Mouse (Mus musculus) midbrain, embryonic 16.5 days (tissue): ENCODE results near the gene En2. TPM values are rescaled to one million over a fixed set of nuclear protein-coding genes. Genes with fewer than 3 reads are reported as not detected.
A peak's percentile ranks its signal among the peaks of the same experiment; 100 is the strongest.

Source experiments
- ATAC-seq: fragments of 200-750 bp; cut with Nextera tagmentation; 2 replicates; pipeline ENCODE4 v1.8.0; 2017; ENCODE audit warnings: moderate TSS enrichment
- H3K27ac ChIP-seq: fragments of 300-500 bp; sonication (generic); 2 replicates; pipeline ENCODE4 v1.5.1; 2014; ENCODE audit warnings: mild to moderate bottlenecking, low read length, mixed read lengths
- H3K27me3 ChIP-seq: fragments of 300-500 bp; sonication (generic); 2 replicates; pipeline ENCODE4 v1.6.1; 2014; ENCODE audit warnings: low read depth, low read length, mixed read lengths; ENCODE audit not compliant: control insufficient read depth, insufficient read depth
- H3K36me3 ChIP-seq: fragments of 300-500 bp; sonication (generic); 2 replicates; pipeline ENCODE4 v1.6.1; 2014; ENCODE audit warnings: mild to moderate bottlenecking, low read length, moderate library complexity, mixed read lengths; ENCODE audit not compliant: control insufficient read depth, insufficient read depth
- H3K4me1 ChIP-seq: fragments of 300-500 bp; sonication (generic); 2 replicates; pipeline ENCODE4 v1.6.1; 2014; ENCODE audit warnings: mild to moderate bottlenecking, low read length, mixed read lengths; ENCODE audit not compliant: control insufficient read depth, insufficient read depth
- H3K4me2 ChIP-seq: fragments of 300-500 bp; sonication (generic); 2 replicates; pipeline ENCODE4 v1.6.1; 2014; ENCODE audit warnings: mild to moderate bottlenecking, low read length, mixed read lengths
- H3K4me3 ChIP-seq: fragments of 300-500 bp; sonication (generic); 2 replicates; pipeline ENCODE4 v1.5.1; 2014; ENCODE audit warnings: low read depth, mild to moderate bottlenecking, low read length, moderate library complexity, mixed read lengths
- H3K9ac ChIP-seq: fragments of 300-500 bp; sonication (generic); 2 replicates; pipeline ENCODE4 v1.6.1; 2014; ENCODE audit warnings: low read depth, low read length, mixed read lengths
- H3K9me3 ChIP-seq: fragments of 300-500 bp; sonication (generic); replicated peaks from 2 replicates; pipeline ENCODE4 v1.6.1; 2014; ENCODE audit warnings: mild to moderate bottlenecking, low read length, mixed read lengths; ENCODE audit not compliant: control insufficient read depth, poor library complexity, severe bottlenecking
- WGBS: fragments of 180-500 bp; shearing (Covaris S2); extraction: QIAGEN DNeasy Blood & Tissue Kit; methylation state at CpG from one replicate; pipeline ENCODE4 v1.1.7; 2014; 5-methylcytosine and 5-hydroxymethylcytosine counted together
- polyA plus RNA-seq: library from polyadenylated mRNA; unstranded; fragments of >200 nt; fragmentation: Nextera tagmentation; extraction: Ambion mirVana; gene quantifications from 2 replicates; pipeline ENCODE4 v1.2.1, GENCODE M21; 2015

The En2 gene
- polyA plus RNA-seq, 1 experiment from 2014 or later, result 0.55 TPM

GRCm38 (mm10) chr5:28124321-28125230 is 40.9 kb upstream of the En2 start:
- Histone ChIP-seq H3K36me3 (no peaks in the 10 kb centered on the region), H3K27me3 (peaks cover 53% of the 10 kb centered on the region), H3K4me1 (peaks cover 19% of the 10 kb centered on the region), H3K9me3 (no peaks in the 10 kb centered on the region), H3K27ac (peak overlapping the region; percentile 79), H3K4me2 (peak overlapping the region; percentile 43), H3K9ac (peak overlapping the region; percentile 27), H3K4me3 (peak overlapping the region; percentile 4)
- peak; percentile 66 for ATAC-seq
- 5% methylated on average over 28 of the region's 28 CpGs for WGBS

- Histone ChIP-seq H3K4me3 (no peak overlapping the region), H3K4me2 (no peak overlapping the region), H3K36me3 (no peaks in the 10 kb centered on the region), H3K9me3 (no peaks in the 10 kb centered on the region), H3K27me3 (peaks cover 32% of the 10 kb centered on the region), H3K9ac (no peak overlapping the region), H3K4me1 (peaks cover 9% of the 10 kb centered on the region; the same call in 1 of the 2 replicates), H3K27ac (no peak overlapping the region)
- no peak for ATAC-seq
- WGBS, result 40% methylated on average over 1 of the region's 1 CpGs
Measured at GRCm38 (mm10) chr5:28128851-28129250, 36.6 kb upstream of the En2 start.

GRCm38 (mm10) chr5:28132231-28132630 is 33.3 kb upstream of the En2 start:
- Histone ChIP-seq H3K36me3 (no peaks in the 10 kb centered on the region), H3K4me2 (no peak overlapping the region), H3K4me1 (peaks cover 6% of the 10 kb centered on the region), H3K4me3 (no peak overlapping the region), H3K9ac (no peak overlapping the region), H3K27ac (no peak overlapping the region), H3K9me3 (no peaks in the 10 kb centered on the region), H3K27me3 (peaks cover 6% of the 10 kb centered on the region)
- no peak for ATAC-seq
- WGBS, result 83% methylated on average over 5 of the region's 5 CpGs

- peak; percentile 84 for ATAC-seq
- no peak overlapping the region for H3K27ac ChIP-seq
- WGBS, result 15% methylated on average over 2 of the region's 2 CpGs
- no peaks in the 10 kb centered on the region for H3K9me3 ChIP-seq
- H3K27me3 ChIP-seq, result no peaks in the 10 kb centered on the region
- H3K4me3 ChIP-seq, result no peak overlapping the region
- peaks cover 4% of the 10 kb centered on the region for H3K4me1 ChIP-seq
- no peaks in the 10 kb centered on the region for H3K36me3 ChIP-seq
- H3K4me2 ChIP-seq, result no peak overlapping the region
- H3K9ac ChIP-seq, result no peak overlapping the region
Measured at GRCm38 (mm10) chr5:28136438-28136837, 29.1 kb upstream of the En2 start.

- Histone ChIP-seq H3K4me2 (no peak overlapping the region), H3K4me1 (no peaks in the 10 kb centered on the region), H3K9me3 (no peaks in the 10 kb centered on the region), H3K27me3 (0 out of 2 replicates have a peak, but pooled peaks cover 2% of the 10 kb centered on the region), H3K9ac (no peak overlapping the region), H3K36me3 (no peaks in the 10 kb centered on the region), H3K4me3 (no peak overlapping the region), H3K27ac (no peak overlapping the region)
- no peak for ATAC-seq
Measured at GRCm38 (mm10) chr5:28144555-28144954, 20.9 kb upstream of the En2 start.

- H3K36me3 ChIP-seq, result no peaks in the 10 kb centered on the region
- 84% methylated on average over 8 of the region's 8 CpGs for WGBS
Measured at GRCm38 (mm10) chr5:28146018-28146417, 19.5 kb upstream of the En2 start.

GRCm38 (mm10) chr5:28148473-28148872 is 17.0 kb upstream of the En2 start:
- Histone ChIP-seq H3K27me3 (peaks cover 2% of the 10 kb centered on the region; the same call in 1 of the 2 replicates), H3K9ac (no peak overlapping the region), H3K36me3 (no peaks in the 10 kb centered on the region), H3K27ac (no peak overlapping the region), H3K4me2 (no peak overlapping the region), H3K9me3 (no peaks in the 10 kb centered on the region), H3K4me1 (no peaks in the 10 kb centered on the region), H3K4me3 (no peak overlapping the region)
- ATAC-seq, result no peak
- WGBS, result 42% methylated on average over 3 of the region's 3 CpGs

More at GRCm38 (mm10) chr5:28146018-28146417, 19.5 kb upstream of the En2 start:
- H3K4me1 ChIP-seq, result no peaks in the 10 kb centered on the region
- H3K4me2 ChIP-seq, result no peak overlapping the region
- ATAC-seq, result no peak
- H3K27me3 ChIP-seq, result 0 out of 2 replicates have a peak, but pooled peaks cover 2% of the 10 kb centered on the region
- H3K9me3 ChIP-seq, result no peaks in the 10 kb centered on the region
- H3K4me3 ChIP-seq, result no peak overlapping the region
- no peak overlapping the region for H3K9ac ChIP-seq
- no peak overlapping the region for H3K27ac ChIP-seq

- H3K9ac ChIP-seq, result no peak overlapping the region
- H3K36me3 ChIP-seq, result no peaks in the 10 kb centered on the region
- H3K27me3 ChIP-seq, result peaks cover 2% of the 10 kb centered on the region; the same call in 1 of the 2 replicates
- no peaks in the 10 kb centered on the region for H3K9me3 ChIP-seq
- H3K27ac ChIP-seq, result no peak overlapping the region
- no peak for ATAC-seq
- H3K4me1 ChIP-seq, result no peaks in the 10 kb centered on the region
- H3K4me3 ChIP-seq, result no peak overlapping the region
- no peak overlapping the region for H3K4me2 ChIP-seq
- WGBS, result 67% methylated on average over 3 of the region's 3 CpGs
Measured at GRCm38 (mm10) chr5:28149436-28149835, 16.1 kb upstream of the En2 start.

- H3K4me2 ChIP-seq, result peak overlapping the region; percentile 51
- no peak overlapping the region for H3K27ac ChIP-seq
- no peak overlapping the region for H3K9ac ChIP-seq
- no peaks in the 10 kb centered on the region for H3K9me3 ChIP-seq
- 6% methylated on average over 9 of the region's 9 CpGs for WGBS
- ATAC-seq, result no peak
- H3K27me3 ChIP-seq, result peaks cover 46% of the 10 kb centered on the region
- peaks cover 6% of the 10 kb centered on the region for H3K4me1 ChIP-seq
- no peaks in the 10 kb centered on the region for H3K36me3 ChIP-seq
- no peak overlapping the region for H3K4me3 ChIP-seq
Measured at GRCm38 (mm10) chr5:28157044-28157730, 8.3 kb upstream of the En2 start.
